Mouse (Mus musculus) heart, embryonic 10.5 days (tissue): ENCODE results near the gene Bcr. TPM values are rescaled to one million over a fixed set of nuclear protein-coding genes. Genes with fewer than 3 reads are reported as not detected.

Source experiments
- DNase-seq: peaks from one replicate; pipeline ENCODE4 v3.0.0-alpha.2; 2017; ENCODE audit warnings: low spot score
- H3K27ac ChIP-seq: fragments of 300-500 bp; sonication (generic); 2 replicates; pipeline ENCODE4 v1.5.1; 2016; ENCODE audit warnings: mild to moderate bottlenecking
- H3K27me3 ChIP-seq: fragments of 300-500 bp; sonication (generic); 2 replicates; pipeline ENCODE4 v1.6.1; 2016; ENCODE audit warnings: mild to moderate bottlenecking; ENCODE audit not compliant: poor library complexity, insufficient read depth, severe bottlenecking
- H3K36me3 ChIP-seq: fragments of 300-500 bp; sonication (generic); 2 replicates; pipeline ENCODE4 v1.6.1; 2016; ENCODE audit warnings: mild to moderate bottlenecking, moderate library complexity
- H3K4me1 ChIP-seq: fragments of 300-500 bp; sonication (generic); 2 replicates; pipeline ENCODE4 v1.6.1; 2016; ENCODE audit warnings: mild to moderate bottlenecking
- H3K4me3 ChIP-seq: fragments of 300-500 bp; sonication (generic); 2 replicates; pipeline ENCODE4 v1.5.1; 2016; ENCODE audit warnings: mild to moderate bottlenecking, moderate library complexity
- H3K9me3 ChIP-seq: fragments of 300-500 bp; sonication (generic); 2 replicates; pipeline ENCODE4 v1.6.1; 2016; ENCODE audit warnings: mild to moderate bottlenecking, moderate library complexity
- WGBS: fragments of 180-500 bp; shearing (Covaris S2); methylation state at CpG from one replicate; pipeline ENCODE4 v1.1.7; 2016; 5-methylcytosine and 5-hydroxymethylcytosine counted together
- polyA plus RNA-seq: library from polyadenylated mRNA; unstranded; fragments of >200 nt; fragmentation: Nextera tagmentation; extraction: Ambion mirVana; gene quantifications from 2 replicates; pipeline ENCODE4 v1.2.1, GENCODE M21; 2016

Bcr gene
- polyA plus RNA-seq, 1 experiment from 2014 or later, result 26.6 TPM

DNA sequence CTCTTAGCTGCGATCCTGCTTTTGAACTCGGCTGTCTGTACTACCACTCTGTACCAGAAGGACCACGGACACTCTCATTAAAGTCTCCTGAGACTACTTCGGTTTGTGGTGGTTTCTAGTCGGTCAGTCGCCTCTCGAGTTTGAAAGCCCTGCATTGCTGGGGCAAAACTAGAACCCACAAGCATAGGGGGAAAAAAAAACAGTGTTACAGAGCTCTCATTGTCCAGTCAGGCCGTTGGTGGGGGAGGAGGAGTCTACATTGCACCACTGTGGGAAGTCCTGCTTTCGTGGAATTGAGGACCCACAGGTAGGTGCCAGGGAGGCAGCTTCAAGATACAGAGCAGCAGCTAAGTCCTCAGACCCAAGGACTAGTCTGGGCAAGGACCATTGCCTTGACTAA lies 124.4 kb downstream of the Bcr start:
- DNase-seq, result no peak
- Histone ChIP-seq H3K4me1 (peaks cover 19% of the 10 kb centered on the region), H3K4me3 (no peak overlapping the region), H3K9me3 (no peaks in the 10 kb centered on the region), H3K27ac (no peak overlapping the region), H3K36me3 (peaks cover 56% of the 10 kb centered on the region), H3K27me3 (no peaks in the 10 kb centered on the region)
- WGBS, result 85% methylated on average over 9 of the region's 9 CpGs

DNA sequence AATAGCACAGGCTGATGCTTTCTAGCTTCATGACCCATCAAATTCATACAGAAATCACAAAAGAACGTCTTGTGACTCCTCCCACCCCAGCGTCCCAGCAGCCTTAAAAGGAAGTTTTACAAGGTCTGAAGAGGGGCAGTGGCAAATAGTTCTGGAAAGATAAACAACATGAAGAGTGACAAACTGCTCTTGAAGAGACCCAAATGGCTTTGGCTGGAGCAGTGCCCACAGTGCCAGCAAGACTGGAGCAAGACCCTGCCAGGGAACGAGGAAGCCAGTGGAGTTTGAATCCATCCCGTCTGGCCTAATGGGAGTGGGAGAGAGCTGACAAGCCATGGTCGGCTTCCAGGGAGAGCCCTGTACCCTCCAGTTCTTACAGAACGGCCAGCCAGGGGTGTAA lies 126.2 kb downstream of the Bcr start:
- 57% methylated on average over 6 of the region's 6 CpGs for WGBS
- Histone ChIP-seq H3K27me3 (no peaks in the 10 kb centered on the region), H3K27ac (0 out of 2 replicates have a peak overlapping the region, but pooled peaks have one; percentile 19), H3K4me3 (no peak overlapping the region), H3K36me3 (peaks cover 38% of the 10 kb centered on the region), H3K9me3 (no peaks in the 10 kb centered on the region), H3K4me1 (peaks cover 19% of the 10 kb centered on the region)
- DNase-seq, result no peak

DNA sequence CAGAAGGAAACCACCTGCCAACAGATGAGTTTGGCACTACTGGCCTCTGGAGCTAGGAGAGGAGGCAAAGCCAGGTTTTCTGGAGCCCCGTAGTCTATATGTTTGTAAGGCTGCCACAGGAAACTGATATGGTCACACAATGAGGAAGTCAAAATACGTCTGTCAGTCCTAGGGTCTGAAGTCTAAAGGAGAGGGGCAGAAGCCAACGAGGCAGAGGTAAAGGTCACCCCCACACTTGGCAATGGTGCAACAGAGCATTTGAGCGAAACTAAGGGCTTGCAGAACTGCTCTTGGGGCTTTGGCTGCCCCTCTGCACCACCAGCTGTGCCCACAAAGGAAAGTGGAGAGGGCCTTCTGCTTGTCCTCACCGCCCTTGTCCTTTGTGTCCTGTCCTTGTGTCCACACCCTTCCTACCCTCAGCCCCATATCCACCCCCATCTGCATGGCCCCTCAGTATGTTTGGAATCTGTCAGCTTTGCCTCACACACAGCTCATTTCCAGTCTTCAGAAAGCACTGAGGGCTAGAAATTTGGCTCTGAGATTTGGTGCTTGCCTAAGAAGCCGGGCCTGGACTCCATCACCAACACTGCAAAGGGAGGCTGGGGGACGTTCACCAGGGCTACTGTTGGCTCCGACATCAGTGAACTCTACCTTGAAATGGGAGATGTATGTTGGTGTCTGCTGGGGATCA lies 127.1 kb downstream of the Bcr start:
- Histone ChIP-seq H3K4me1 (peaks cover 15% of the 10 kb centered on the region), H3K27ac (peak overlapping the region; percentile 4; the same call in 1 of the 2 replicates), H3K9me3 (no peaks in the 10 kb centered on the region), H3K4me3 (no peak overlapping the region), H3K27me3 (no peaks in the 10 kb centered on the region), H3K36me3 (peaks cover 30% of the 10 kb centered on the region)
- WGBS, result 66% methylated on average over 8 of the region's 8 CpGs
- no peak for DNase-seq

DNA sequence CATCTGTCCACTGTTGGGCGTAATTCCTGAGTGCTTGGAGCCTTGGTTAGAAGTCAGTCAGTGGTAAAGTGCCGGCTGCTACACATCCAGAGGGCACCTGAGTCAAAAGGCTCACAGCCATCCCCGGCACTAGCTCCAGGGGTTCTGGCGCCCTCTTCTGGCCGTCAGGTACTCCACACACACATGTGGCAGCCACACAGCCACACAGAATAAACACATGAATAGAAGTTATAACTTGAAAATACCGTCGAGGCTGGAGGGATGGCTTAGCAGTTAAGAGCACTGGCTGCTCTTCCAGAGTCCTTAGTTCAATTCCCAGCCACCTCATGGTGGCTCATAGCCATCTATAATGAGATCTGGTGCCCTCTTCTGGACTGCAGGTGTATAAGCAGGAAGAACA lies 131.3 kb downstream of the Bcr start:
- Histone ChIP-seq H3K9me3 (0 out of 2 replicates have a peak, but pooled peaks cover 4% of the 10 kb centered on the region), H3K36me3 (no peaks in the 10 kb centered on the region), H3K4me3 (no peak overlapping the region), H3K27ac (no peak overlapping the region), H3K27me3 (no peaks in the 10 kb centered on the region), H3K4me1 (peaks cover 12% of the 10 kb centered on the region)
- DNase-seq, result no peak
- WGBS, result 38% methylated on average over 7 of the region's 7 CpGs

DNA sequence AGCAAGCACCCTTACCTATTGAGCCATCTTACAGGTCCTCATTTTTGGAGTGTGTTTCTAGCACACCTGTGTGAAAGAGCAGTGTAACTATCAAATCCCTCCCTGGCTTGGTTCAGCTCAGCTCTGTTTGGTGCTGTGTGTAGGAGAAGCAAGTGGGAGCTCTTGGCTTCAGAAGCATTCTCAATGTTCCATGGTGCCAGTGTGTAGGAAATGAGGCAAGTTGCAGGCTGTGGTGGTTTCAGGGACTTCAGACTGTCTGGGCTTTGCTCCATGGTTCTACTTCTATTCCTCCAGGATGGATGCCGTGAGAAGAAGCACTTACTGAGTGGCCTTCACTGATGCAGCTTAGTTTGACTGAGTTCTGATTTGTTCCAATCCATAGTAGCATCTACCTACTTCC lies 137.4 kb downstream of the Bcr start:
- H3K36me3 ChIP-seq, result no peaks in the 10 kb centered on the region
- no peaks in the 10 kb centered on the region for H3K27me3 ChIP-seq
- WGBS, result 76% methylated on average over 1 of the region's 1 CpGs
- H3K4me1 ChIP-seq, result no peaks in the 10 kb centered on the region
- no peak overlapping the region for H3K27ac ChIP-seq
- H3K9me3 ChIP-seq, result 0 out of 2 replicates have a peak, but pooled peaks cover 2% of the 10 kb centered on the region
- no peak for DNase-seq
- H3K4me3 ChIP-seq, result no peak overlapping the region

DNA sequence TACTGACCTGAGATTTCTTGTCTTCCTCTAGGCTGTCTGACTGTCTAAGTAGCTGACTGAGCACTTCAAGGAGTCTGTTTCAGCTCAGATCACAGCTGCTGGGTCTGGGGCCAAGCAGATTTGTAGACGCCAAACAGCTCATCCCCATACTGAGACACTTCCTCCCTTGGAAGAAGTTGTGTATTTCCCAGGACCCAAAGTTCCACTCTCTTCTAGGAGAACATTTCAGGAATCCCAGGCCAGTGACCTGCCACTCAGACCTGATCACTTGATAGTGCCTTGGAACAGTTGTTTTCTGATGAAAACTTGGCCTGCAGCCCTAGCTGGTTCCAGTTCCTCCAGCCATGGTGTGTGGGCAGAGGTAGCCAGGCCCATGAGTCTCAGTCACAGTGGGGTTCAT lies 140.3 kb downstream of the Bcr start:
- H3K4me3 ChIP-seq, result no peak overlapping the region
- no peaks in the 10 kb centered on the region for H3K4me1 ChIP-seq
- H3K27ac ChIP-seq, result no peak overlapping the region
- WGBS, result 63% methylated on average over 1 of the region's 1 CpGs
- H3K27me3 ChIP-seq, result no peaks in the 10 kb centered on the region
- no peaks in the 10 kb centered on the region for H3K9me3 ChIP-seq
- H3K36me3 ChIP-seq, result no peaks in the 10 kb centered on the region
- DNase-seq, result no peak

DNA sequence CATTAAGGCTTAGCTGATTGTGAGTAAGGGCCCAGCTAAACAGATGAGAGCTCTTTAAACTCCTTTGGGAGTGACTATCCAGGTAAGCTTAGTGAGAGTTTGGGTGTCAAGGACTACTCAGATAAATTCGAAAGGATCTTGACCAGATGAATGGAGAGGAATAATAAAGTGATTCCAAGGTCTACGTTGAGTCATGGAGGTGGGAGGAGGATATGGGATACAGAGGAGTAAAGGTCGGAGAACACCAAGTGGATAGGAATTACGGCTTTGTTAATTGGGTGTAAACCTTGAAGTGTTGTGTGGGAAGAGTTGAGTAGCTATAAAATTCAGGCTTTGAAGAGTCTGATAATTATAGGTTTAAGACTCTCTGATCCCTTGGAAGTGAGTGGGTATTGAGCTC lies 145.8 kb downstream of the Bcr start:
- H3K36me3 ChIP-seq, result no peaks in the 10 kb centered on the region
- WGBS, result 76% methylated on average over 4 of the region's 4 CpGs

DNA sequence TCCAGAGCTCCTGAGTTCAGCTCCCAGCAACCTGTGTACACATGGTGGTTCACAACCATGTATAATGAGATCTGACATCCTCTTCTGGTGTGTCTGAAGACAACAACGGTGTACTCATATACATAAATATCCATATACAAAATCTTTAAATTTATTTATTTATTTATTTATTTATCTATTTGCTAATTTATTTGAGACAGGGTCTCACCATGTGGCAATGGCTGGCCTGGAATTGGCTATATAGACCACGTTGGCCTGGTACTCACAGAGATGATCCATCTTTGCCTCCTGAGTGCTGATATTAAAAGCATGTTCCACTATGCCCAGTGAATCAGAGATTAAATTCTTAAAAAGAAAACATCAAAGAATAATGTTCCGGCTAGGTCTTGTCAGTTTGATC lies 150.4 kb downstream of the Bcr start:
- Histone ChIP-seq H3K27me3 (no peaks in the 10 kb centered on the region), H3K9me3 (no peaks in the 10 kb centered on the region), H3K36me3 (no peaks in the 10 kb centered on the region), H3K4me3 (no peak overlapping the region), H3K4me1 (peaks cover 8% of the 10 kb centered on the region), H3K27ac (no peak overlapping the region)
- 91% methylated on average over 3 of the region's 3 CpGs for WGBS
- DNase-seq, result no peak

More for the DNA sequence above, 145.8 kb downstream of the Bcr start:
- Histone ChIP-seq H3K9me3 (no peaks in the 10 kb centered on the region), H3K4me1 (no peaks in the 10 kb centered on the region), H3K27ac (no peak overlapping the region), H3K27me3 (no peaks in the 10 kb centered on the region), H3K4me3 (no peak overlapping the region)
- DNase-seq, result no peak

DNA sequence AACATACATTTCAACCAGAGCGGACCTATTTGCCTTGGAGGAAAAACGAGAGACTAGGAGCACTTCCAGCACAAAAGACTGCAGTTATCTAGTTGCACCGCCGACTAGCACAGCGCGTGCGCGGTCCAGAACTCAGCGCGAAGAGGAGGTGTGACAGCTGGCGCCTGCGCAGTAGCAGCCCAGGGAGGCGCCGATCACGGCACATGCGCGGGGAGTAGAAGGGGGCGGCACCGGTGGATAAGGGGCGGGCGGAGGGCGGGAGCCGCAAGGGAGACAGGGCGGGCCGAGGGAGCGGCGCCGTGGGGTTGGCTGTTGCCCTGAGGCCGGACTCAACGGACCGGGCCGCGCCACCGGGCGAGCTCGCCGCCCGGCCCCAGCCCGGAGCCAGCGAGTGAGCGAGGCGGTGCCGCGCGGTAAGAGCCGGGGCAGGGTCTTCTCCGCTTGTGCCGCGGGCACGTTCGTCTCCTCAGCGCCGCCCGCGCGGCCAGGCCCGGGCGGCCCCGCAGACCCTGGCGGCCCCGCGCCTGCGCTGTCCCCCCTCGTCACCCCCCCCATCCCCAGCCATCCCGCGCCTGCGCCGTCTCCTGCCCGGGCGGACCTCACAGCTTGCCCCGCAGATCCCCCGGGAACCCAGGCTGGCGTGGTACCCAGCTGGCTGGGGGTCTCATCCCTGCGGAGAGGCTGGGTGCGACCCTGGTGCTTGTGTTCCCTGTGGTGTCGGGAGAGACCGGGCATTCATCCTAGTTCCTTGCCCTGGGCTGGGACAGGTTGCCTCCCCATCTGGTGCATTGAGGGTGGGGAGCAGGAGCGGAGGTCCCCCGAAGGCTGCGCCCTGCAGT lies 151.6 kb downstream of the Bcr start, which contains the start of gene Specc1l:
Gene Specc1l, plus strand, starts transcription at position 267 of the 839 bp plus-strand sequence.
- Histone ChIP-seq H3K36me3 (no peaks in the 10 kb centered on the region), H3K27me3 (no peaks in the 10 kb centered on the region), H3K9me3 (no peaks in the 10 kb centered on the region), H3K4me1 (peaks cover 8% of the 10 kb centered on the region), H3K27ac (peak within 1 kb of the TSS; percentile 99), H3K4me3 (peak within 1 kb of the TSS; percentile 90)
- under 1% methylated on average over 70 of the region's 80 CpGs for WGBS
- DNase-seq, result peak; percentile 99

DNA sequence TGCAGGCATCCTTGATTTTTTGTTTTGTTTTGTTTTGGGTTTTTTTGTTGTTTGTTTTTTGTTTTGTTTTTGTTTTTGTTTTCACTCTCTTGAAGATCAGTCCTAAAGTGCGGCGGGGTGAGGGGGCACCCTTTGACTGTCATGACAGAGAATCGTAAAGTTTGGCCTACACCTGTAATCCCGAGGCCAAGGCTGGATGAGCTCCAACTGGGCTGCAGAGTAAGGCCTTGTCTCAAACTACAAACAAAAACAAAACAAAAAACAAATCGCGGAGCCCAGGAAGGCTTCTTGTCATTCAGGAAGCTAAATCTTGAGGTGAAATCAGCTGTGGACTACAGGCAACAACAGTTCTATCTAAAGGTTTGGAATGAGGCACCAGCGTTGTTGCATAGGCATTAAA lies 152.6 kb downstream of the Bcr start:
- H3K4me1 ChIP-seq, result peaks cover 8% of the 10 kb centered on the region
- 53% methylated on average over 7 of the region's 7 CpGs for WGBS
- no peaks in the 10 kb centered on the region for H3K27me3 ChIP-seq
- no peak for DNase-seq
- H3K27ac ChIP-seq, result peak overlapping the region; percentile 99
- H3K9me3 ChIP-seq, result no peaks in the 10 kb centered on the region
- H3K4me3 ChIP-seq, result peak overlapping the region; percentile 90
- H3K36me3 ChIP-seq, result 0 out of 2 replicates have a peak, but pooled peaks cover under 1% of the 10 kb centered on the region

DNA sequence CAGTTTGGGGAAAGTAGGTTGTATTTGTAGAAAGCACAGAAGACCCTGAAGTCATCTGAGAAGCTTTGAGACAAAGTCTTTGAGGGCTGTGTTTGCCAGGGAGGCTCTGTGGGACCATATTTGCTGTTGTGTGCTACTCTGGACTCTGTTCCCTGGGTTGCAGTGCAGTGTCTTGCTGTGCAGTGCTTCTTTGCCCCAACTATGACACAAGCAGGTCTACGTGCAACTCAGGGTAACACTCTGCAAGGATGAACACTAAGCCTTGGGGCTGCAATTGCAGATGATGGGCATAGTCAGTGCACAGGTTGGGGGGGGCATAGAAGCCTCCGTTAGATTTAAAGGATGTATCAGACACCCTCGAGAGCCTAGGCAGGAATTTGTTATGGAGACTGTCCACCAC lies 160.3 kb downstream of the Bcr start:
- no peaks in the 10 kb centered on the region for H3K27me3 ChIP-seq
- no peaks in the 10 kb centered on the region for H3K9me3 ChIP-seq
- peaks cover 29% of the 10 kb centered on the region for H3K4me1 ChIP-seq
- 0 out of 2 replicates have a peak, but pooled peaks cover 4% of the 10 kb centered on the region for H3K36me3 ChIP-seq
- WGBS, result 87% methylated on average over 3 of the region's 3 CpGs
- H3K4me3 ChIP-seq, result no peak overlapping the region
- DNase-seq, result no peak
- no peak overlapping the region for H3K27ac ChIP-seq

DNA sequence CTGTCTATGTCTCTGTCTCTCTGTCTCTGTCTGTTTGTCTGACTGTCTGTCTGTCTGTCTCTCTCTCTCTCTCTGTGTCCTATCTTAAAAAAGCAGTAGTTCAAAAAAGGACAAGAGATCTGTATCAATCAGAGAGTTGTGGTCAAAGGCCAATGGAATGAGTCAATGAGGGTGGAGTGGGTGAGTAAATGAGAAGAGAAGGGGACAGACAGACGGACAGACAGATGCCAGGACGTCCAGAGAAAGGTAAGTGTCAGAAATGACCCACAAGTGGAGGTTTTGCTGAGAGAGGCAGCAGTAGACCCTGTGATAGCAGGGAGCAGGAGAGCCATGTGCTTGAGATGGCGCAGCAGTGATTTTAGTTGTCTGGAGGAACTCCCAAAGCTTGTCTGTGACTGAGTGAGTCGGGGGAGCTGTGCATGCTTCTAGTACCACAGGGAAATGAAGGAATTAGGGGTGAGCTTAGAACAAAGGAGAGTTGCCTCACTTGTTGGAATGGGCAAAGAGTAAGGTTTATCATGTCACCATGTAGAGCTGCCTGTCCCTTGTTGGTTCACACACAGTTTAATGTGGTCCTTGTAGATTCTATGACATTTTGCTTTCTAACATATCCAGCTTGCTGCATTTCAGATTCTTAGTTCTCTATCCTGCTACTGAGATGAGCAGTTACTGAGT lies 161.7 kb downstream of the Bcr start:
- Histone ChIP-seq H3K27me3 (no peaks in the 10 kb centered on the region), H3K27ac (no peak overlapping the region), H3K4me1 (peaks cover 29% of the 10 kb centered on the region), H3K36me3 (0 out of 2 replicates have a peak, but pooled peaks cover 4% of the 10 kb centered on the region), H3K9me3 (no peaks in the 10 kb centered on the region), H3K4me3 (no peak overlapping the region)
- DNase-seq, result no peak
- 57% methylated on average over 4 of the region's 4 CpGs for WGBS

DNA sequence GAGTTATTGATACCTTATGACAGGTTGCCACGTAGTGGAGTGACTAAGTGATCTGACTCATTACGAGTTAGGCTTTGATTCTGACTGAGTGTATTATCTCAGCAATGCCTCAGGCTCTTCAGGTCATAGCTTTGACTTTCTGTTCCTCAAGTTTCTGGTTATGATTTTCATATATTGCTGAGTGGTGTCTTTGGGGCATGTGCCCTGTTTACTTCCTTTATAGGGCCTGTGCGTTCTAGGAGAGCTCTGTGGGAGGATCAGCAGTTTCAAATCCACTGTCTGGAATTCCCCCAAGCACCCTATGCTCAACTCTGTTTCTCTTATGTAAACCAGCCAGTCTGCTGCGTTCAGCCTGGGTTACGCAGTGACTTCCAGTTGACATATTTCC lies 162.2 kb downstream of the Bcr start:
- no peaks in the 10 kb centered on the region for H3K27me3 ChIP-seq
- H3K36me3 ChIP-seq, result 0 out of 2 replicates have a peak, but pooled peaks cover 4% of the 10 kb centered on the region
- H3K4me1 ChIP-seq, result peaks cover 29% of the 10 kb centered on the region
- H3K4me3 ChIP-seq, result no peak overlapping the region
- WGBS, result 75% methylated on average over 5 of the region's 5 CpGs
- no peaks in the 10 kb centered on the region for H3K9me3 ChIP-seq
- no peak overlapping the region for H3K27ac ChIP-seq
- no peak for DNase-seq
